Mouse (Mus musculus) megakaryocyte, embryonic 14.5 days (primary cell): ENCODE measurements around the gene Pdgfd.

Experiments used
- FLI1 ChIP-seq: IDR thresholded peaks from 2 replicates; pipeline ENCODE4 v1.6.1; 2012; ENCODE audit warnings: low read length, inconsistent platforms, mixed read lengths
- GATA1 ChIP-seq: IDR thresholded peaks from 3 replicates; pipeline ENCODE4 v1.6.1; 2012; ENCODE audit warnings: mixed read lengths, low read length, inconsistent platforms, borderline replicate concordance

DNA sequence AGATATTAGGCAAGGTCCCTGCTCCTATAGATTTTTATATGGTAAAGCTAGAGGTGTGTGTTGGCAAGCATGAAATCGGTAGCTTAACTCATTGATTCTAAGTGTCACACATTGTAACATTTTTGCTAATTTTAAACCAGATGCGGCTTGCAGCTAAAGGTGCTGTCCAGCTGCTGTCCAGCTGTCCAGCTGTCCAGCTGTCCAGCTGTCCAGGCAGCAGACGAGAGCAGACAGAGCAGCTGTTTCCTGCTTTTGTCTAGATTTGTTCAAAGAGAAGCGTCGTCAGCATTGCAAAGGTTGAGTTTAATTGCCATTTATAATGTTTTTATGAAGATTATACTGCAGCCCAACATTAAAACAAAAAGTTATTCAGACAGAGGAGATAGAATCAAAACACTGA lies 44.5 kb downstream of the Pdgfd start:
- TF ChIP-seq GATA1 (no peak), FLI1 (no peak)
